Mouse (Mus musculus) heart, adult 2 months (tissue): Measurements from ENCODE around the gene Rnf114. TPM values are rescaled to one million over a fixed set of nuclear protein-coding genes. Genes with fewer than 3 reads are reported as not detected.

Source experiments
- DNase-seq, 2 experiments: peaks; one replicate each; pipeline ENCODE4 v3.0.0; 2021
- H3K27ac ChIP-seq: fragments of 200-600 bp; 2 replicates; pipeline ENCODE4 v1.8.1; 2022
- H3K27me3 ChIP-seq: fragments of 200-500 bp; 2 replicates; pipeline ENCODE4 v1.6.1; 2012; ENCODE audit warnings: mild to moderate bottlenecking, low read length, inconsistent platforms, mixed read lengths; ENCODE audit not compliant: control insufficient read depth, insufficient read depth
- H3K36me3 ChIP-seq: fragments of 200-500 bp; 2 replicates; pipeline ENCODE4 v1.6.1; 2012; ENCODE audit warnings: low read length, inconsistent platforms; ENCODE audit not compliant: control insufficient read depth, insufficient read depth
- H3K4me1 ChIP-seq: fragments of 200-500 bp; 2 replicates; pipeline ENCODE4 v1.6.1; 2011; ENCODE audit warnings: low read length; ENCODE audit not compliant: control insufficient read depth, insufficient read depth
- H3K4me3 ChIP-seq: fragments of 200-600 bp; 2 replicates; pipeline ENCODE4 v1.8.1; 2022
- H3K79me2 ChIP-seq: fragments of 200-500 bp; replicated peaks from 2 replicates; pipeline ENCODE4 v1.6.1; 2012; ENCODE audit warnings: mild to moderate bottlenecking, inconsistent platforms, low read length, moderate library complexity, mixed read lengths; ENCODE audit not compliant: control insufficient read depth, insufficient read depth
- H3K9ac ChIP-seq: fragments of 200-500 bp; 2 replicates; pipeline ENCODE4 v1.6.1; 2012; ENCODE audit warnings: low read depth, mild to moderate bottlenecking, control low read depth, inconsistent platforms, low read length, mixed read lengths
- CTCF ChIP-seq: fragments of 200-600 bp; IDR thresholded peaks from 2 replicates; pipeline ENCODE4 v1.8.1; 2022; ENCODE audit warnings: antibody characterized with exemption, mild to moderate bottlenecking, moderate library complexity
- EP300 ChIP-seq: fragments of 200-500 bp; IDR thresholded peaks from 2 replicates; pipeline ENCODE4 v1.6.1; 2011; ENCODE audit warnings: low read depth, low read length, control low read depth; ENCODE audit not compliant: insufficient read depth
- POLR2A ChIP-seq: fragments of 200-500 bp; IDR thresholded peaks from 2 replicates; pipeline ENCODE4 v1.6.1; 2011; ENCODE audit warnings: mild to moderate bottlenecking, low read depth, low read length, control low read depth; ENCODE audit not compliant: insufficient read depth
- WGBS: fragments of 180-500 bp; shearing (Covaris S2); methylation state at CpG from one replicate; pipeline ENCODE4 v1.1.7; 2018; 5-methylcytosine and 5-hydroxymethylcytosine counted together
- intact Hi-C: fragments of 180-260 bp; cut with DNase I; formaldehyde crosslinking; loops from one replicate; pipeline ENCODE4 v1.15.1; 2025
- long read RNA-seq: library from polyadenylated mRNA; stranded (forward); transcript quantifications from one replicate; pipeline ENCODE4 v2.0.0, GENCODE M21; 2021
- polyA plus RNA-seq: library from polyadenylated mRNA; depleted of rRNA; stranded (reverse); fragments of >200 nt; gene quantifications from 2 replicates; pipeline ENCODE4 v1.2.3, GENCODE M21; 2012; rRNA removed
- total RNA-seq, 2 experiments: library from RNA; stranded (reverse); gene quantifications; 2 replicates each; pipeline ENCODE4 v1.2.3; 2021

Gene Rnf114
- total RNA-seq (10 to 100 TPM; 60.4 to 76.7 TPM), polyA plus RNA-seq (96.3 and 128 TPM in 2 replicates)
- long read RNA-seq, transcript Rnf114-201 (6 exons, 2,502 nt) = major isoform, 80 of 102 reads
- long read RNA-seq, partial matches to known transcripts = 10 of 102 reads
- long read RNA-seq, other reads (novel, unspliced or antisense) = 9 of 102 reads

GRCm38 (mm10) chr2:167491757-167492708, at the start of gene Rnf114:
Gene Rnf114 (plus strand): TSS chr2:167492645.
- peak within 1 kb of the TSS; percentile 70 for H3K9ac ChIP-seq
- peaks cover 7% of the 10 kb centered on the region for H3K79me2 ChIP-seq
- no peaks in the 10 kb centered on the region for H3K36me3 ChIP-seq
- no peak for TF ChIP-seq POLR2A
- no peak for TF ChIP-seq EP300
- H3K27ac ChIP-seq = peak within 1 kb of the TSS; percentile 97
- H3K4me1 ChIP-seq = peaks cover 7% of the 10 kb centered on the region
- DNase-seq = no peak
- intact Hi-C loops = no loop called here
- peak within 1 kb of the TSS; percentile 95 for H3K4me3 ChIP-seq
- under 1% methylated on average over 49 of the region's 52 CpGs for WGBS
- H3K27me3 ChIP-seq = no peaks in the 10 kb centered on the region

- no peak for TF ChIP-seq CTCF
- TF ChIP-seq POLR2A = no peak
- no peak for TF ChIP-seq EP300
- Histone ChIP-seq H3K36me3 (no peaks in the 10 kb centered on the region), H3K4me3 (no peak overlapping the region), H3K79me2 (no peaks in the 10 kb centered on the region), H3K27me3 (no peaks in the 10 kb centered on the region), H3K27ac (no peak overlapping the region), H3K9ac (no peak overlapping the region), H3K4me1 (peaks cover 4% of the 10 kb centered on the region; the same call in 1 of the 2 replicates)
- 97% methylated on average over 4 of the region's 4 CpGs for WGBS
- DNase-seq = no peak
- intact Hi-C loops = no loop called here
These were observed 48.8 kb upstream of the Rnf114 start for GRCm38 (mm10) chr2:167443411-167444193.

DNA sequence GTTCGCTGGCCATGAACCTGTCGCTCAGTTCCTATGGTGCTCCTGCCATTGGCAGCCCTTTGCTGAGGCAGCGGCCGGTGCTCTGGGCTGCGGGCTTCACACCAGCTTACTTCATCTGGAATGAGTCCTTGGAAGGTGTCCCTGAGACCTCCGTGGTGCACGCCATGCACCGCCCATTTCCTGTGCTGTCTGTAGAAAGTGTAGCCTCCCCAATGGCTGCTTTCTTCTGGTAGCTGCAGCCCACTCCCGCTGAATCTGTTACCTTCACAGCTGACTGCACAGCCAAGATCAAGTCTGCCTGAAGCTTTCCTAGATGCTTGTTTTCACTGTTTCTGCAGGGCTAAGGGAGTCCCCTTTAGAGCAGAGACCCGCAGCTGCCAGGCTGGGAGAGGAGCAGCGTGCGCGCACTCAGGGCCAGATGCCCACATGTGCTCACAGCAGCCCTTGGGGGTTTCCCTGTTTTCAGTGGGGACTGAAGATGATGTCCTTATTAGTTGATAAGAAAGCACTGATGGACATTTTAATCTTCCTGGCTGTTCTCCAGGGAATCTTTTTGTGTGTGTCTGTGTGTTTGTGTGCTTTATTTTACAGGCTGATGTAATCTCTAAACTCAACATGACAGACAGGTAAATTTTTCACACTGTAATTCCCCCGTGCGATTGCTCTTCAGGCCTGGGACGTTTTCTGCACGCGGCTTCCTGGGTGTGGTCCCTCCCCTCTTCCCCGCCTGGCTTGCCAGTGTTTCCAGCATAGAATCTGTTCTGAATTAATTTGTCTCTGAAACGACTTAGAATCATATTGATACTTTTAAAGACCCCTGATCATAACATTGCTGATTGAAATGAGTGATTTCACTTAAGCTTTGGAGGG, 46.3 kb upstream of the Rnf114 start:
- TF ChIP-seq CTCF (no peak), EP300 (no peak), POLR2A (no peak)
- no peak overlapping the region for H3K4me3 ChIP-seq
- intact Hi-C loops = no loop called here
- H3K36me3 ChIP-seq = no peaks in the 10 kb centered on the region
- no peaks in the 10 kb centered on the region for H3K79me2 ChIP-seq
- DNase-seq = no peak
- WGBS = 44% methylated on average over 20 of the region's 20 CpGs
- no peak overlapping the region for H3K9ac ChIP-seq
- H3K4me1 ChIP-seq = peaks cover 4% of the 10 kb centered on the region; the same call in 1 of the 2 replicates
- no peaks in the 10 kb centered on the region for H3K27me3 ChIP-seq
- no peak overlapping the region for H3K27ac ChIP-seq

- no peaks in the 10 kb centered on the region for H3K79me2 ChIP-seq
- no peaks in the 10 kb centered on the region for H3K36me3 ChIP-seq
- no peak for DNase-seq
- H3K27me3 ChIP-seq = no peaks in the 10 kb centered on the region
- H3K27ac ChIP-seq = no peak overlapping the region
- intact Hi-C loops = no loop called here
- TF ChIP-seq EP300 (no peak), CTCF (no peak), POLR2A (no peak)
- 95% methylated on average over 7 of the region's 7 CpGs for WGBS
- H3K4me1 ChIP-seq = peaks cover 4% of the 10 kb centered on the region; the same call in 1 of the 2 replicates
- no peak overlapping the region for H3K9ac ChIP-seq
- H3K4me3 ChIP-seq = no peak overlapping the region
These were observed 45.2 kb upstream of the Rnf114 start for GRCm38 (mm10) chr2:167447207-167447606.

DNA sequence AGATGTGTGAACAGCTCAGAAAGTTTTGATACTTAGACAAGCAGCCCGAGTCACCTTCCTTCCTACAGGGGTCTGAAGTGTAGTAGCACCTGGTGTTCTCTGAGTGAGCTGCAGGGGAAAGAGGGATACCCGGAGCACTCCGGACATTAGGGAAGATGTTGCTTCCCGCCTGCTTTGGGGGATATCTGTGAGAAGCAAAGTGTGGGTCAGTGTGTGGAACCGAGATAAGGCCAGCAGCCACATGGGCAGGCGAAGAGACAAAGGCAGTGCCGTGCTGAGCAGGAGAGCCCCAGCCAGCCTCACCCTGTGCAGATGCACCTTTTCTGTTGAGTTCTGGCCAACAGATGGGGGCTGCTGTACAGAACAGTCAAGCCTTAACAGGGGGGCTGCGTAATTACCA, 44.8 kb upstream of the Rnf114 start:
- 83% methylated on average over 8 of the region's 8 CpGs for WGBS
- no peak for TF ChIP-seq EP300
- no peak for TF ChIP-seq CTCF
- no peak for TF ChIP-seq POLR2A
- intact Hi-C loops = no loop called here

More for the DNA sequence above, 44.8 kb upstream of the Rnf114 start:
- H3K4me3 ChIP-seq = no peak overlapping the region
- H3K4me1 ChIP-seq = peaks cover 4% of the 10 kb centered on the region; the same call in 1 of the 2 replicates
- no peak overlapping the region for H3K9ac ChIP-seq
- H3K27me3 ChIP-seq = no peaks in the 10 kb centered on the region
- no peaks in the 10 kb centered on the region for H3K36me3 ChIP-seq
- no peaks in the 10 kb centered on the region for H3K79me2 ChIP-seq
- no peak overlapping the region for H3K27ac ChIP-seq
- DNase-seq = no peak
